Mouse (Mus musculus) urinary bladder, postnatal 10 days (tissue): ENCODE results near the gene Rapgef2.

Experiments used
- DNase-seq: peaks from one replicate; pipeline ENCODE4 v3.0.0; 2022; ENCODE audit warnings: low spot score

Rapgef2 gene

GRCm38 (mm10) chr3:79283031-79283430 lies 3.3 kb downstream of the Rapgef2 start:
- no peak for DNase-seq

GRCm38 (mm10) chr3:79275856-79276645 lies 10.3 kb downstream of the Rapgef2 start:
- DNase-seq, result no peak

GRCm38 (mm10) chr3:79273350-79273749 lies 13.0 kb downstream of the Rapgef2 start:
- no peak for DNase-seq

GRCm38 (mm10) chr3:79272939-79273338 lies 13.4 kb downstream of the Rapgef2 start:
- DNase-seq, result no peak

GRCm38 (mm10) chr3:79270980-79271555 lies 15.2 kb downstream of the Rapgef2 start:
- no peak for DNase-seq

GRCm38 (mm10) chr3:79269872-79270271 lies 16.4 kb downstream of the Rapgef2 start:
- no peak for DNase-seq

- no peak for DNase-seq
Measured at GRCm38 (mm10) chr3:79266976-79267375, 19.3 kb downstream of the Rapgef2 start.

- no peak for DNase-seq
Measured at GRCm38 (mm10) chr3:79261816-79262316, 24.5 kb downstream of the Rapgef2 start.

- no peak for DNase-seq
Measured at GRCm38 (mm10) chr3:79254023-79254422, 32.3 kb downstream of the Rapgef2 start.

GRCm38 (mm10) chr3:79253416-79253815 lies 32.9 kb downstream of the Rapgef2 start:
- no peak for DNase-seq

- DNase-seq, result no peak
Measured at GRCm38 (mm10) chr3:79252921-79253394, 33.4 kb downstream of the Rapgef2 start.

GRCm38 (mm10) chr3:79249955-79250354 lies 36.4 kb downstream of the Rapgef2 start:
- no peak for DNase-seq

- DNase-seq, result no peak
Measured at GRCm38 (mm10) chr3:79248659-79249235, 37.6 kb downstream of the Rapgef2 start.

- DNase-seq, result no peak
Measured at GRCm38 (mm10) chr3:79248208-79248607, 38.1 kb downstream of the Rapgef2 start.

GRCm38 (mm10) chr3:79244347-79244746 lies 42.0 kb downstream of the Rapgef2 start:
- DNase-seq, result no peak

- no peak for DNase-seq
Measured at GRCm38 (mm10) chr3:79242922-79243705, 43.2 kb downstream of the Rapgef2 start.

GRCm38 (mm10) chr3:79242298-79242697 lies 44.0 kb downstream of the Rapgef2 start:
- DNase-seq, result no peak

- no peak for DNase-seq
Measured at GRCm38 (mm10) chr3:79239066-79239462, 47.3 kb downstream of the Rapgef2 start.

GRCm38 (mm10) chr3:79238456-79239065 lies 47.8 kb downstream of the Rapgef2 start:
- DNase-seq, result no peak

GRCm38 (mm10) chr3:79237619-79238342 lies 48.5 kb downstream of the Rapgef2 start:
- DNase-seq, result no peak

- DNase-seq, result no peak
Measured at GRCm38 (mm10) chr3:79234485-79234884, 51.8 kb downstream of the Rapgef2 start.
